Mouse (Mus musculus) hindbrain, embryonic 15.5 days (tissue): ENCODE data around the gene Smyd3. TPM values are rescaled to one million over a fixed set of nuclear protein-coding genes. Genes with fewer than 3 reads are reported as not detected.

Experiments used
- ATAC-seq: fragments of 200-750 bp; cut with Nextera tagmentation; 2 replicates; pipeline ENCODE4 v1.8.0; 2017; ENCODE audit warnings: low read depth, moderate number of reproducible peaks, moderate TSS enrichment; ENCODE audit not compliant: low FRiP score
- H3K27ac ChIP-seq: fragments of 300-500 bp; sonication (generic); replicated peaks from 2 replicates; pipeline ENCODE4 v1.5.1; 2015; ENCODE audit warnings: mild to moderate bottlenecking, inconsistent platforms
- H3K27me3 ChIP-seq: fragments of 300-500 bp; sonication (generic); 2 replicates; pipeline ENCODE4 v1.6.1; 2015; ENCODE audit warnings: control low read depth, inconsistent platforms
- H3K36me3 ChIP-seq: fragments of 300-500 bp; sonication (generic); 2 replicates; pipeline ENCODE4 v1.6.1; 2015; ENCODE audit warnings: control low read depth, inconsistent platforms
- H3K4me1 ChIP-seq: fragments of 300-500 bp; sonication (generic); replicated peaks from 2 replicates; pipeline ENCODE4 v1.6.1; 2015; ENCODE audit warnings: control low read depth, inconsistent platforms
- H3K4me2 ChIP-seq: fragments of 300-500 bp; sonication (generic); 2 replicates; pipeline ENCODE4 v1.6.1; 2015; ENCODE audit warnings: moderate library complexity, mild to moderate bottlenecking, inconsistent platforms
- H3K4me3 ChIP-seq: fragments of 300-500 bp; sonication (generic); 2 replicates; pipeline ENCODE4 v1.5.1; 2015; ENCODE audit warnings: mild to moderate bottlenecking, inconsistent platforms
- H3K9ac ChIP-seq: fragments of 300-500 bp; sonication (generic); 2 replicates; pipeline ENCODE4 v1.6.1; 2015; ENCODE audit warnings: inconsistent platforms
- H3K9me3 ChIP-seq: fragments of 300-500 bp; sonication (generic); 2 replicates; pipeline ENCODE4 v1.6.1; 2016; ENCODE audit warnings: control low read depth, inconsistent platforms
- WGBS: fragments of 180-500 bp; shearing (Covaris S2); methylation state at CpG from one replicate; pipeline ENCODE4 v1.1.7; 2015; 5-methylcytosine and 5-hydroxymethylcytosine counted together
- polyA plus RNA-seq: library from polyadenylated mRNA; unstranded; fragments of >200 nt; fragmentation: Nextera tagmentation; extraction: Ambion mirVana; gene quantifications from 2 replicates; pipeline ENCODE4 v1.2.1, GENCODE M21; 2015

Gene Smyd3
- polyA plus RNA-seq, 1 experiment from 2014 or later, result 26.0 TPM

- Histone ChIP-seq H3K4me3 (no peak overlapping the region), H3K4me1 (no peaks in the 10 kb centered on the region), H3K27ac (no peak overlapping the region), H3K9ac (no peak overlapping the region), H3K9me3 (peaks cover 7% of the 10 kb centered on the region; the same call in 1 of the 2 replicates), H3K36me3 (0 out of 2 replicates have a peak, but pooled peaks cover 3% of the 10 kb centered on the region), H3K4me2 (no peak overlapping the region), H3K27me3 (no peaks in the 10 kb centered on the region)
- peak; percentile 63; the same call in 1 of the 2 replicates for ATAC-seq
- 61% methylated on average over 6 of the region's 6 CpGs for WGBS
These were observed 41.2 kb downstream of the Smyd3 start for GRCm38 (mm10) chr1:179476461-179477156.

- H3K4me1 ChIP-seq, result no peaks in the 10 kb centered on the region
- H3K4me3 ChIP-seq, result no peak overlapping the region
- ATAC-seq, result no peak
- peaks cover 7% of the 10 kb centered on the region; the same call in 1 of the 2 replicates for H3K9me3 ChIP-seq
- H3K9ac ChIP-seq, result no peak overlapping the region
- 91% methylated on average over 8 of the region's 8 CpGs for WGBS
- no peaks in the 10 kb centered on the region for H3K27me3 ChIP-seq
- no peak overlapping the region for H3K27ac ChIP-seq
- 0 out of 2 replicates have a peak, but pooled peaks cover 3% of the 10 kb centered on the region for H3K36me3 ChIP-seq
- no peak overlapping the region for H3K4me2 ChIP-seq
These were observed 43.1 kb downstream of the Smyd3 start for GRCm38 (mm10) chr1:179474776-179475175.

GRCm38 (mm10) chr1:179473920-179474643 lies 43.8 kb downstream of the Smyd3 start:
- Histone ChIP-seq H3K36me3 (0 out of 2 replicates have a peak, but pooled peaks cover 3% of the 10 kb centered on the region), H3K9me3 (peaks cover 7% of the 10 kb centered on the region; the same call in 1 of the 2 replicates), H3K4me3 (no peak overlapping the region), H3K9ac (no peak overlapping the region), H3K27ac (no peak overlapping the region), H3K27me3 (no peaks in the 10 kb centered on the region), H3K4me2 (no peak overlapping the region), H3K4me1 (no peaks in the 10 kb centered on the region)
- 72% methylated on average over 17 of the region's 17 CpGs for WGBS
- ATAC-seq, result no peak

GRCm38 (mm10) chr1:179467970-179468369 lies 49.9 kb downstream of the Smyd3 start:
- H3K36me3 ChIP-seq, result 0 out of 2 replicates have a peak, but pooled peaks cover 3% of the 10 kb centered on the region
- no peaks in the 10 kb centered on the region for H3K27me3 ChIP-seq
- no peak overlapping the region for H3K4me3 ChIP-seq
- no peak overlapping the region for H3K27ac ChIP-seq
- 86% methylated on average over 8 of the region's 8 CpGs for WGBS
- H3K9ac ChIP-seq, result no peak overlapping the region
- no peak overlapping the region for H3K4me2 ChIP-seq
- peaks cover 7% of the 10 kb centered on the region; the same call in 1 of the 2 replicates for H3K9me3 ChIP-seq
- no peak for ATAC-seq
- H3K4me1 ChIP-seq, result no peaks in the 10 kb centered on the region

GRCm38 (mm10) chr1:179462376-179462775 lies 55.5 kb downstream of the Smyd3 start:
- WGBS, result 88% methylated on average over 5 of the region's 5 CpGs
- Histone ChIP-seq H3K36me3 (no peaks in the 10 kb centered on the region), H3K9me3 (no peaks in the 10 kb centered on the region), H3K4me1 (peaks cover 12% of the 10 kb centered on the region; the same call in 1 of the 2 replicates), H3K9ac (no peak overlapping the region), H3K27me3 (no peaks in the 10 kb centered on the region), H3K27ac (no peak overlapping the region), H3K4me2 (no peak overlapping the region), H3K4me3 (no peak overlapping the region)
- ATAC-seq, result no peak

- peaks cover 12% of the 10 kb centered on the region; the same call in 1 of the 2 replicates for H3K4me1 ChIP-seq
- no peak overlapping the region for H3K27ac ChIP-seq
- H3K9ac ChIP-seq, result no peak overlapping the region
- H3K4me2 ChIP-seq, result no peak overlapping the region
- no peak overlapping the region for H3K4me3 ChIP-seq
- H3K27me3 ChIP-seq, result no peaks in the 10 kb centered on the region
- H3K9me3 ChIP-seq, result no peaks in the 10 kb centered on the region
- ATAC-seq, result no peak
- WGBS, result 70% methylated on average over 22 of the region's 22 CpGs
- H3K36me3 ChIP-seq, result no peaks in the 10 kb centered on the region
These were observed 56.6 kb downstream of the Smyd3 start for GRCm38 (mm10) chr1:179461019-179461814.

GRCm38 (mm10) chr1:179458987-179459368 lies 58.9 kb downstream of the Smyd3 start:
- Histone ChIP-seq H3K4me1 (peaks cover 12% of the 10 kb centered on the region; the same call in 1 of the 2 replicates), H3K4me3 (no peak overlapping the region), H3K9ac (no peak overlapping the region), H3K27me3 (no peaks in the 10 kb centered on the region), H3K9me3 (no peaks in the 10 kb centered on the region), H3K27ac (no peak overlapping the region), H3K36me3 (no peaks in the 10 kb centered on the region), H3K4me2 (no peak overlapping the region)
- peak; percentile 49; the same call in 1 of the 2 replicates for ATAC-seq
- 51% methylated on average over 10 of the region's 10 CpGs for whole genome bisulfite sequencing

- peaks cover 12% of the 10 kb centered on the region; the same call in 1 of the 2 replicates for H3K4me1 ChIP-seq
- no peaks in the 10 kb centered on the region for H3K27me3 ChIP-seq
- 59% methylated on average over 9 of the region's 9 CpGs for WGBS
- no peak overlapping the region for H3K9ac ChIP-seq
- no peaks in the 10 kb centered on the region for H3K9me3 ChIP-seq
- no peaks in the 10 kb centered on the region for H3K36me3 ChIP-seq
- no peak overlapping the region for H3K27ac ChIP-seq
- H3K4me2 ChIP-seq, result no peak overlapping the region
- no peak overlapping the region for H3K4me3 ChIP-seq
- 0 out of 2 replicates have a peak, but pooled peaks have one; percentile 24 for ATAC-seq
These were observed 59.4 kb downstream of the Smyd3 start for GRCm38 (mm10) chr1:179458236-179458986.

- Histone ChIP-seq H3K4me3 (no peak overlapping the region), H3K9me3 (no peaks in the 10 kb centered on the region), H3K27me3 (no peaks in the 10 kb centered on the region), H3K27ac (no peak overlapping the region), H3K4me1 (peaks cover 14% of the 10 kb centered on the region; the same call in 1 of the 2 replicates), H3K4me2 (no peak overlapping the region), H3K36me3 (no peaks in the 10 kb centered on the region), H3K9ac (no peak overlapping the region)
- no peak for ATAC-seq
- 82% methylated on average over 6 of the region's 6 CpGs for whole genome bisulfite sequencing
These were observed 63.2 kb downstream of the Smyd3 start for GRCm38 (mm10) chr1:179454600-179454999.

- no peak for ATAC-seq
- H3K36me3 ChIP-seq, result no peaks in the 10 kb centered on the region
- no peaks in the 10 kb centered on the region for H3K27me3 ChIP-seq
- no peak overlapping the region for H3K9ac ChIP-seq
- no peak overlapping the region for H3K27ac ChIP-seq
- H3K4me1 ChIP-seq, result peaks cover 10% of the 10 kb centered on the region
- H3K4me3 ChIP-seq, result no peak overlapping the region
- H3K4me2 ChIP-seq, result no peak overlapping the region
- 85% methylated on average over 2 of the region's 2 CpGs for WGBS
- H3K9me3 ChIP-seq, result no peaks in the 10 kb centered on the region
These were observed 66.6 kb downstream of the Smyd3 start for GRCm38 (mm10) chr1:179451211-179451610.

- 25% methylated on average over 2 of the region's 2 CpGs for WGBS
- no peak; the same call in 1 of the 2 replicates for ATAC-seq
- H3K27ac ChIP-seq, result no peak overlapping the region
These were observed 71.0 kb downstream of the Smyd3 start for GRCm38 (mm10) chr1:179446845-179447212.

More at GRCm38 (mm10) chr1:179446845-179447212, 71.0 kb downstream of the Smyd3 start:
- Histone ChIP-seq H3K36me3 (no peaks in the 10 kb centered on the region), H3K4me1 (peaks cover 20% of the 10 kb centered on the region), H3K4me3 (no peak overlapping the region), H3K27me3 (no peaks in the 10 kb centered on the region), H3K9ac (no peak overlapping the region), H3K4me2 (peak overlapping the region; percentile 28; the same call in 1 of the 2 replicates), H3K9me3 (no peaks in the 10 kb centered on the region)
